7 mouse cellular contexts compared by ENCODE assay signal in the genomic region with DNA sequence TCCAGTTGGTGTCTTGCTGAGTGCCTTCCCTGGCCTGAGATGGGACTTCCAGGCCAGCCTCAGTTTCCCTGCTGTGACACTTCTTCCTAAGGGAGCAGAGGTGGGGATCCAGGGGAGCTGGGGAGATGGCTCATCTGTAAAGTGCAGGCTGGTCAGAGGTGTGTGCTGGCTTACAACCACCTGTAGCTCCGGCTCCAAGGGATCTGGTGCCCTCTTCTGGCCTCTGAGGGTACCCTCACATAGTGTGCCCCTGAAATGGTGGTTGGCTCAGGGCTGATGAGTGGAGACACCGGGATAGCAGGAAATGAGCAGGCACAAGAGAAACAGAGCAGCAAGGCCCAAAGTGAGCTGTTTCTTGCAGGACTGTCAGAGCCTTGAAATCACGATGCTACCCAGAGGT. TPM values are rescaled to one million over a fixed set of nuclear protein-coding genes. Genes with fewer than 3 reads are reported as not detected.
DNase-seq lines count a peak whose midpoint lies in the region; ATAC-seq lines count a peak whose summit lies in the region.

No protein-coding gene starts in this region.

- H3K27ac ChIP-seq in heart, embryonic 11.5 days (ENCODE audit: low read depth, low read length), result no peak overlapping the region
- H3K27ac ChIP-seq in lung, embryonic 16.5 days (ENCODE audit: low read length), result no peak overlapping the region

- H3K9ac ChIP-seq in heart, embryonic 11.5 days (ENCODE audit: low read depth, low read length), result no peak overlapping the region
- no peak overlapping the region for H3K9ac ChIP-seq in lung, embryonic 16.5 days (ENCODE audit: low read length)

- WGBS in heart, embryonic 11.5 days (ENCODE audit: insufficient replicate concordance), result 0% methylated on average over 3 of the region's 3 CpGs
- 2% methylated on average over 3 of the region's 3 CpGs for WGBS in lung, embryonic 16.5 days

- peaks cover 2% of the 10 kb centered on the region; the same call in 1 of the 2 replicates for H3K4me1 ChIP-seq in heart, embryonic 11.5 days (ENCODE audit: control insufficient read depth, insufficient read depth, low read length)
- H3K4me1 ChIP-seq in lung, embryonic 16.5 days (replicated peaks; ENCODE audit: control insufficient read depth, insufficient read depth, low read length), result peaks cover 4% of the 10 kb centered on the region; the same call in 1 of the 2 replicates

- H3K9me3 ChIP-seq in heart, embryonic 11.5 days (replicated peaks; ENCODE audit: control insufficient read depth, low read length), result no peaks in the 10 kb centered on the region
- H3K9me3 ChIP-seq in lung, embryonic 16.5 days (ENCODE audit: control insufficient read depth, low read length), result no peaks in the 10 kb centered on the region

- ATAC-seq in heart, embryonic 11.5 days (replicated peaks; ENCODE audit: insufficient number of reproducible peaks, low FRiP score, low TSS enrichment), result peak; percentile 76
- peak; percentile 70 for ATAC-seq in lung, embryonic 16.5 days (ENCODE audit: low read depth)

- peak; percentile 86 for DNase-seq in 3T3-L1 (ENCODE audit: low read depth, low spot score)
- peak; percentile 72 for DNase-seq in CD4-positive, CD25-positive, alpha-beta regulatory T cell, adult 2 months (ENCODE audit: low read depth, low spot score)
- DNase-seq in c-Kit-positive CD71-positive TER-119-negative erythroid progenitor cells, embryonic 14.5 days (ENCODE audit: low read depth), result peak; percentile 68
- peak; percentile 61 to 84 for DNase-seq in kidney, adult 8-10 months
- peak; percentile 46 to 55 for DNase-seq in spleen, postnatal 36 days (ENCODE audit: low spot score in 2 of 2)

- H3K4me2 ChIP-seq in heart, embryonic 11.5 days, result no peak overlapping the region
- no peak overlapping the region for H3K4me2 ChIP-seq in lung, embryonic 16.5 days (ENCODE audit: low read depth, low read length)

- no peaks in the 10 kb centered on the region; the same call in 1 of the 2 replicates for H3K27me3 ChIP-seq in heart, embryonic 11.5 days (ENCODE audit: control insufficient read depth, insufficient read depth, low read length)
- no peaks in the 10 kb centered on the region for H3K27me3 ChIP-seq in lung, embryonic 16.5 days (ENCODE audit: control insufficient read depth, insufficient read depth, low read depth, low read length)

- H3K36me3 ChIP-seq in heart, embryonic 11.5 days (ENCODE audit: control insufficient read depth, insufficient read depth, low read length), result no peaks in the 10 kb centered on the region; the same call in 1 of the 2 replicates
- H3K36me3 ChIP-seq in lung, embryonic 16.5 days (ENCODE audit: control insufficient read depth, insufficient read depth, low read length), result peaks cover 3% of the 10 kb centered on the region; the same call in 1 of the 2 replicates

- no peak overlapping the region for H3K4me3 ChIP-seq in heart, embryonic 11.5 days (ENCODE audit: low read depth, low read length)
- no peak overlapping the region for H3K4me3 ChIP-seq in lung, embryonic 16.5 days (ENCODE audit: low read length)

RNA-seq across cellular contexts. Expression of gene Micall2, which starts 9.6 kb away (rescaled TPM):
- 2.4 and 3.8 TPM in 2 replicates for polyA plus RNA-seq in heart, embryonic 11.5 days (2014; fragmentation: Nextera tagmentation; extraction: Ambion mirVana)
- polyA plus RNA-seq in lung, embryonic 16.5 days (2015; fragmentation: Nextera tagmentation; extraction: Ambion mirVana), result 3.7 and 4.0 TPM in 2 replicates

RNA-seq across cellular contexts. Expression of gene Ints1, which starts 29.7 kb away (rescaled TPM):
- 21.4 and 26.4 TPM in 2 replicates for polyA plus RNA-seq in heart, embryonic 11.5 days (2014; fragmentation: Nextera tagmentation; extraction: Ambion mirVana)
- 21.9 and 24.6 TPM in 2 replicates for polyA plus RNA-seq in lung, embryonic 16.5 days (2015; fragmentation: Nextera tagmentation; extraction: Ambion mirVana)

RNA-seq across cellular contexts. Expression of gene Mafk, which starts 45.5 kb away (rescaled TPM):
- 13.5 and 19.1 TPM in 2 replicates for polyA plus RNA-seq in heart, embryonic 11.5 days (2014; fragmentation: Nextera tagmentation; extraction: Ambion mirVana)
- polyA plus RNA-seq in lung, embryonic 16.5 days (2015; fragmentation: Nextera tagmentation; extraction: Ambion mirVana), result 15.3 and 16.3 TPM in 2 replicates
